Mouse (Mus musculus) c-Kit-positive CD71-positive TER-119-negative erythroid progenitor cells, embryonic 14.5 days (primary cell): ENCODE results near the gene Tmod2.
"Not testable (repeated sequence)": the region's sequence is repeated elsewhere in the genome, so short reads cannot be mapped to it uniquely, and the experiment has no call there.

Experiments
- DNase-seq: peaks from one replicate; pipeline ENCODE4 v3.0.0-alpha.2; 2013; ENCODE audit warnings: low read depth

Tmod2 gene

DNA sequence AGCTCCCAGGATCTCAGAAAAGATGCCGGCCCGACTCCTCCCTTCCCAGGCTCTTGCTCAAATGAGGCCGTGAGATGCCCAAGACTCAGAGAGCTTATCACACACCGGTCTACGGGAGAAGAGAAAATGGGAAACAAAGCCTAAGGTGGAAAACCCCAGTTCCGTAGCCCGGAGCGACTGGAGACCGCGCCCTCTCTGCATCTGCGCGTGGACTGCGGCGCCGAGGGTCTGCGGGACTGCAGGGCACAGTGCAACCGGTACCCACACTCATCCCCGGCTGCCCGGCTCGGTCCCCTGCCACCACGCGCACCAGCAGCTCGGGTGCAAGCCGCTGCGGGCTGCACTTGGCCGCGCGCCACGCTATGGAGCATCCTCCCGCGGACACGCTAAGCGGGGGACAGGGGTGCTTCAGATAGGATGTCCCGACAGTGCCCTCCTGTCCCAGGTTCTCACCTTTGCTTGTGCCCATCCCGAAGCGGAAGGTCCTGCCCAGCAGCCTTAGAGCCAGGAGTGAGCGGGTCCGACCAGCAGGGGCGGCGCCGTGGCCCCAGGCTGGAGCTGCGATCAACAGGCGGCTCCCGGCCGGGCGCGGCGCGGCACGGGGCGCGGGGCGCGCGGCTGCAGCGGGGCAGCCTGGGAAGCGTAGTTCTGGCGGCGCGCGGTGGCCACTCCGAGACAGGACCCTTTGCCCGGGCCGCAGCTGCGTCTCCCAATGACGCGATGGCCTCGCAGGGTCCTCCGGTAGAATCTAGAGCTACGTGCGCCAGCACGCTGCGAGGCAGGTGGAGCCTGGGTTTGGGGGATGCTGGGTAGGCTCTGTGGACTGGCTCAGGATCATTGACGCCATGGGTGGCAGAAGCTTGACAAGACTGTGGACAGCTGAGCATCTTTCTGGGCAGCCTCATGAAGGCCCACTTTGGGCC lies at the start of gene Tmod2:
Gene Tmod2 (minus strand): TSS at position 755 of the 923 bp plus-strand sequence.
- no peak for DNase-seq

DNA sequence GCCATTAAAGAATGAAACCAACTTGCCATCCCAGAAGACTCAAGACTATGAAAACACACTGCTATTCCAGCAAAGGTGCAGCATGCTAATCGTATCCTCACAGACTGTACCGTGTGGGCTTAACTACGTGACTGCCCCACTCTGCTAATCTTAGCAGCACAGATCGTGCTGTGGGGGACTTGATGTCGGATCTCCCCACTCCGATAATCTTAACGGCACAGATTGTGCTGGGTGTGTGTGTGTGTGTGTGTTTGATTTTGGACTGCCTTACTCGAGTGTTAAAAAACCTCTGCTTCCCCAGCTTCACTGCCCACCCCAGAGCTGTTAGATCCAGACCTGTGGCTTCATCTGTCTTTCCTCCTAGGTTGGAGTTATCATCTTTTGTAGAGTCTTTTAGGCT lies 49.8 kb upstream of the Tmod2 start:
- DNase-seq: no peak

DNA sequence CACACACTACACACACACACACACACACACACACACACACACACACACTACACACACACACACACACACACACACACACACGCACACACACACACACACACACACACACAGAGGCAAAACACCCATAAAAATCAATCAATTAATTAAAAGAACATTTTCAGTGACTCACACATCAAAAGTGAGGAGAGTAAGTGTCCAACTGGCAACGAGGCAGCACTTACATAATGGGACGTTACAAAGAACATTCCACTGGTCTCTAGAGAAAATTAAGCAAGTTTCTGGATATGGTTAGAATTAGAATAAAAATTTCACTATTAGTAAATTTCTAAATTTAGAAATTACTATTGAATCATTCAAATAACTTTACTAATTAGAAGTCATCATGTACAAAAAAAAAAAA lies 45.3 kb upstream of the Tmod2 start:
- DNase-seq: not testable (repeated sequence)

DNA sequence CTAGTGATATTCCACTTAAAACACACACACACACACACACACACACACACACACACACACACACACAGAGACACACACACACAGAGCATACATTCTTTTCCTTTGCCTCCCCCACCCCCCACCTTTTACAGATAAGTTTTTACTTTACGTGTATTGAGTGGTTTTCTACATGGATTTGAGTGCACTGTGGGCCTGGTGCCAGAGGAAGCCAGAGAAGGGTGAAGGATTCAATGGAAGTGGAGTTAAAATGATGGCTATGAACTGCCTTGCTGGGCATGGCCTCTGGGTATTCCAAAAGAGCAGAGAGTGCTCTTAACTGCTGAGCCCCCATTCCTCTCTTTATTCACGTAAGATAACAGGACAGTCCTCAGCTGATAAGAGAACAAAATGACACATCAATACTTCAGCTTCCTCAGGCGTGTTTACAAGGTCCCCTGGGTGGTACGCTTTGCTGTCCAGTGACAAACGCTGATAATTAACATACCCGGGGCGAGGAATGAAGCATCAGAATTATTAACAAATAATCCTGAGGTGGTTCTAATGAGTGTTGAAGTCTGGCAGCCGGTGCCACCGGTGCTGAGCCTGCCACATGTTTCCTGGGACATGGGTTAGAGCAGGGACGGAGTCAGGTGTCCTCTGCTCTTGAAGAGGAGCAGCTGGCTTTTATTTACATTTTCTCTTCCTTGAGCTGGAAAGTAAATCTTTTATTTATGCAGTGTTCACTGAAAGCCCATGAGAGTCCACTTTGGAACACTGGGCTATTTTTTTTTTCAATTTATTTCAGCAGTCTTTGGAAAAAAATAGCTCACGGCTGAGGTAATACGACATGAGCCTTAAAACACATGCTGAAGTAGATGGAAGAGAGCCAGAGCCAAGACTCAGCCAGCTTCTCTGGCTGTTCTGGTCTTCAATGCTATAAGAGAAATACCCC lies 43.1 kb upstream of the Tmod2 start:
- no peak for DNase-seq

DNA sequence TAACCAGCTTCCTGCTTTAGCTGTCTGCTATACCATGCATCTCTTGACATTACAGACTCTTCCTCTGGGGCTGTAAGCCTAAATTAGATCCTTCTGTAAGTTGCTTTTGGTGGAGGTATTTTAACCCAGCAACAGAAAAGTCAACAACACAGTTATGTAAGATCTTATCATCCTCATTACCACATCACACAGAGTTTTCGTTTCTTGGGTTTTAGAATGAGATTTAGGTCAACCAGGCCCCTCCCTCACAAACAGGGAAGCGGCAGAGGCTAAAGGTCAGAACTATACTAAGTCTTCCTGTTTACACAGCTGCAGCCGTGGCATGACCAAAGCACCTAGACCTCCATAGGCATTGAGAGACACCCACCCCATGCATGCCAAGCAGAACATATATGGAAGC lies 34.3 kb upstream of the Tmod2 start:
- no peak for DNase-seq

DNA sequence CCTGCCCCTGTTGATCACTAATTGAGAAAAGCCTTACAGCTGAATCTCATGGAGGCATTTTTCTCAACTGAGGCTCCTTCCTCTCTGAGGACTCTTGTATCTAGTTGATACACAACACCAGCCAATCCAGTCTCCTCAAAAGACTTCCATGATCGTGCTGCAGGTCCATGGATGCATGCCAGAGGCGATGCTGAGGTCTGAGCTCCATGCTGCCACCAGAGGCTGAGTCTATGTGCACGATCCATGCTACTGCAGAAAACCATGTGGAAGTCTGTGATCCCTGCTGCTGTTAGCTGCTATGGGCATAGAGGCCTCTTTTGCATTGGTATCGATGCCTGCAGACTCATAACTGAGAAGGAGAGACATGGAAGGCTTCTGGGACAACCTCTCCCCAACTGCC lies 23.1 kb upstream of the Tmod2 start:
- DNase-seq: no peak

DNA sequence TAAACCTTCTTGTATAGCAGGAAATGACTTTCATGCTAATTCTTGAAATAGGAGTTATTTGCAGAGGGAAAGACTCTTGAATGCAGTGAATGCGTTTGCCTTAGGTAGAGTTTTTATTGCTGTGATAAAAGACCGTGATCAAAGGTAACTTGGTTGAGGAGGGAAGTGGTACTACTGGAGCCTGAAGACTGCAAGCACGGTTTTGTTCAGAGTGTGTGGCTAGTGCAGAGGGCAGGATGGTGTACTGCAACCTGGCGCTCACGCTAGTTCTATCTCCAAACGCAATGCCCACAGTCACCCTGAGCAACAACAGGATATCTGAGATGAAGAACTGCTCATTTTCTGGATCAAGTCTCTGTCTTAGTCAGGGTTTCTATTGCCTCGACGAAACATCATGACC lies 22.5 kb upstream of the Tmod2 start:
- no peak for DNase-seq

DNA sequence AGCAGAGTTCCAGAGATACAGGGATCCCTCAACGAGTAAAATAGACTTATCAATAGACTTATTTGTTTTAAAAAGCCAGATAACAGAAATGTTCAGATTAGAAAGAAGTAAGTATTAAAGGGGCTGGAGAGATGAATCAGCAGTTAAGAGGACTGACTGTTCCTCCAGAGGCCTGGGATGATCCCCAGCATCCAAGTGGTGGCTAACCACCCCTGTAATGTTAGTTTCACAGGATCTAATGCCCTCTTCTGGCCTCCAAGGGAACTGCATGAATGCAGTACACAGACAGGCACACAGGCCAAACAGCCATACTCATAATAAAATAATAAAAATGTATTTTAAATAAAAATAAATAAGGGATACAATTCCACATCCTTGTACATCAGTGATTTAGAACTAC lies 21.8 kb upstream of the Tmod2 start:
- no peak for DNase-seq

DNA sequence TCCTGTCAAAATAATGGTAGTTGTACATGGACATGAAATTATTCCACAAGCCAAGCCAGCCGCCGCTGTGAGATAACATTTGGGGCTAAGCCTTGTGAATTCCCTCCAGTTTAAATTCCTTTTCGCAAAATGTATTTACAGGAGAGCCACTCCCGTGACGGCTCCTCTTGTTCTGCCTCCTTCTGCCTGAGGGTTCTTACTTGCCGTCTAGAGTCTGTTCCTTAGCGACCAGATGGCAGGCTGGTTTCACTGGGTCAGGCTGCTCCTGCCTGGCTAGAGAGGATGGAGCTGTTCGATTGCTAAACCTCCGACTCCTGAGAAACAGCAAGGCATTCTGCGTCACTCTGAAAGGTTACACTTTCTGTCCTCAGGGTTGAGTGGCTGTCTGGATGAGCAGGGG lies 21.0 kb upstream of the Tmod2 start:
- DNase-seq: no peak

DNA sequence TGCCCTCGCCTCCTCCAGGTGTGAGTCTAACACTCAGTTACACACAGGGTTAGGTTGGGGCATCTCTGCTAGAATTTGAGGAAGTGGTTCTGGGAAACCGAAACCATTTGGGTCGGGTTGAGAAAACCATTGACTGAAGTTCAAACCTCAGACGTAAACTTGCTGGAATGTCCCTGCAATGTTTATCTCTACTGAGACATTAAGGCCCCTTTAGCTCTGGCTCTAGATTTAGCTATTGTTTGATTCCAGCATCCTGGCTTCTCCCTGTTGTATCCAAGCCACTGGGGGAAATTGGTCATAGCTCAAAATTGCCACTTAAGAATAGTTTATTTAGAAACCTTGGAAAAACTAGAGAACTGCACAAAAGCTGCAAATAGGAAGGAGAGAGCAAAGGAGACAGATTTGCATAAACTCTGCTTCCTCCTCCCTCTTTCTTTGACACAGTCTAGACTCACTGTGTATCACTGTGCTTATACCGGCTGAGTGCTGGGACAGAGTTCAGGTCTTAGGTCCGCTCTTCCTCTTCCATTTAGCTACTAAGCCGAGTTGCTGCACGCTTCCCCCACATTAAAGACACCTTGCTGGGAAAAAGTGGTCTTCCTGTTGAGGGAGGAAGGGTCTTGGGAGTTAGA lies 19.8 kb upstream of the Tmod2 start:
- no peak for DNase-seq

DNA sequence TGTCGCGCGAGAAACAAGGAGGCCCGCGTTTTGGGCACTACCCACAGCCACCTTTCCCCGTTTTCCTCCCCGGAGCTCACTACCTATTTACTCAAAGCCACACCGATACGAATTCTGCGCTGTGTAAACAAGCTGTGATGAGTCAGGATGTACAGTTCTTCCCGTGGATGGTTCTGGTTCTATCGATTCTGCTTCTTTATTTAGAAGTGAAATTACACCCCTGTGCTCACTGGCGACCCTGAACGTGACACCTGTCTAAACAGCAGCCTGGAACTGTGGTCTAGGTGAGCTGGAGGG lies 15.1 kb upstream of the Tmod2 start:
- DNase-seq: no peak

DNA sequence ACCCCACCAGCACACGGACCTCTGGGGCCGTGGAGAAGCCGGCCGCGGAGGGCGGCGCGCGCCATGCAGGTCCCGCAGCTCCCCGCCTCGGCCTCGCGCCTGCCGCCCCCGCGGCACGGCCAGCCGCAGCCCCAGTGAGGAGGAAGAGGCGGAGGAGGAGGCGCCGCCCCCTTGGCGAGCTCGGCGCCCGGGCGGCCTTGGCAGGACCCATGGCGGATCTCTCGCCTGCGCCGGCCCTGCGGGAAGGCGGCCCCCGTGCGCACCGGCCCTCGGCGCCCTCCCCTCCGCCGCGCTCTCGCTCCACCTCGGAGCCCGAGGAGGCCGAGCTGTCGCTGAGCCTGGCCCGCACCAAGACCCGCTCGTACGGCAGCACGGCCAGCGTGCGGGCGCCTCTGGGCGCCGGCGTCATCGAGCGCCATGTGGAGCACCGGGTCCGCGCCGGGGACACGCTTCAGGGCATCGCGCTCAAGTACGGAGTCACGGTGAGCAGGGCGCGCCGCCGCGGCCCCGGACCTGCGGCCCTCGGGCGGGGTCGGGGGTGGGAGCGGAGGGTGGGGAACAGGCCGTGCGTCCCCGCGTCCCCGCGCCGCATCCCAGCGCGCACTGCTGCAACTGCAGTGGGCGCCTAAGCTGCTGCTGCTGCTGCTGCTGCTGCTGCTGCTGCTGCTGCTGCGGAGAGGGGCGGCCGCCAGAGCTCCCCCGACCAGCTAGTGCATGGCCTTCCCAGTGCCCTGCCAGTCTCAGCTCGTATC lies 14.6 kb upstream of the Tmod2 start, which contains the start of gene Lysmd2:
Gene Lysmd2 (plus strand): TSS at position 186 of the 752 bp plus-strand sequence.
- no peak for DNase-seq

DNA sequence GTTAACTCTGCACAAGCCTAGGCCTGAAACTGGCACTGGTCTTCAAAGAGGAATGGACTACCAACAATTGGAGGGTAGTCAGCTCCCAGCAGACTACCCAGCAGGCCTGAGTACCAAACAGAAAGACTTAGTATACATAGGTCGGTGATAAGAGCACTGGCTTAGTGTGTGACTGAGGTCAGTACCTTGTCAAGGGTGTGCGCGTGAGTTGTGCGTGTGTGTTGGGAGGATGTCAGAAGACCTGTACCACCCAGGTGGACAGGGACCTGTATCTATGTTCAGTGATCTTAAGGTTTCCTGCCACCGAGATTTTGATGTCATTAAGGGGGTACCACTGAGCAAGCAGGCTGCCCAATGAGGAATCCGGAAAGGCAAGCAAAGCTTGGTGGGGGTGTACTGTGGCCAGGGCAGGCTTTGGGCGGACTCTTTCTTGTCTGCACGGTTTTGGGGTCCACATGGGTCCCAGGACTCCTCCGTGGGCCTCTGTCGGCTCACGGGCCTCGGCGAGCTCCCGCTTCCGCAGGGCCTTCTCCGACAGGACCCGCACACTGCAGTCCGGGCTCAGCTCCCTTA lies 13.9 kb upstream of the Tmod2 start:
- DNase-seq: no peak

DNA sequence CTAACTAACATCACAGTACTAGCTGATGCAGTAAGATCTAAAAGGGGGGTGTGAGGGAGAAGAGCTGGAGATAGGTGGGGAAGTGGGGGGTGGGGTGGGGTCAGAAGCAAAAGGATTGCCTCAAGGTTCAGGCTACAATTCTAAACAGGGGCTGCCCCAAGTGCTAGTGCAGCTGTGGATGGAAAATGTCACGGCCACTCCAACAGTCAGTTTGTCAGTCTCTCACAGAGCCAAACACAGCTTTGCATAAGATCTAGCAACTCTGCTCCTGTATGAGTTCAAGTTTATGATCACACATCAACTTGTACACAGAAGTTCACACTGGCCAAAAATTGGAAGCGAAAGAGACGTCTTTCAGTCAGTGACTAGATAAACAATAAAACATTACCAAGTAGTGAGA lies 10.3 kb upstream of the Tmod2 start:
- DNase-seq: no peak

DNA sequence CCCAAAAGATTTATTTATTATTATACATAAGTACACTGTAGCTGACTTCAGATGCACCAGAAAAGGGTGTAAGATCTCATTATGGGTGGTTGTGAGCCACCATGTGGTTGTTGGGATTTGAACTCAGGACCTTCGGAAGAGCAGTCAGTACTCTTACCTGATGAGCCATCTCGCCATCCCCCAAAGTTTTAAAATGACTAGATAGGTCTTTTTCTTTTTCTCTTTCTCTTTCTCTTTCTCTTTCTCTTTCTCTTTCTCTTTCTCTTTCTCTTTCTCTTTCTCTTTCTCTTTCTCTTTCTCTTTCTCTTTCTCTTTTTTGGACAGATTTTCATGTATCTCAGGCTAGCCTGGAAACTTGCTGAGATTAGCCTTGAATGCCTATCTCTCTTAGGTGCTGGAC lies 8.6 kb upstream of the Tmod2 start:
- not testable (repeated sequence) for DNase-seq

DNA sequence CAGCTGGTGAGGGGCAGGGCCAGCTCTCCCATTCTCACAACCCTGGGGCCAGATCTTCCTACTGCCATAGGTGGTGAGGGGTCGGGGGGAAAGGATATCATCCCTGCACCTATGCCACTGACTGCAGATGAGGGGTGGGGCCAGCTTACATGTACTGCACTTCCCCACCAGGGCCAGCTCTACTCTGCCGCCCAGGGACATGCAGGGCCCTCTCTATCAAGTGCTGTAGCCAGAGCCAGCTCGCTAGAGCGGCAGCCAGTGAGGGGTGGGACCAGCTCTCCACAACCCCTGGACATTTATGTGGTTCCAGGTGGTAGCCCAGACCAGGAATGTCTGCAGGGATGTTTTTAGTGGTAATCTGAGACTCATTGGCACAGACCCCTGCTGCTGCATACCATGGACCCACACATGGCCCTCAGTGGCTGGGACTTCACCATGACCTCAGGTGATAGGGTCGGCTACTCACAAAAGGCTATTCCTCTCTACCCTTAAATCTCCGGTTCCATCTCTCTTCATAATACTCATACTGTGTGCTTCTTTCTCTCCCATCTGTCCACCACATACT lies 7.8 kb upstream of the Tmod2 start:
- no peak for DNase-seq

DNA sequence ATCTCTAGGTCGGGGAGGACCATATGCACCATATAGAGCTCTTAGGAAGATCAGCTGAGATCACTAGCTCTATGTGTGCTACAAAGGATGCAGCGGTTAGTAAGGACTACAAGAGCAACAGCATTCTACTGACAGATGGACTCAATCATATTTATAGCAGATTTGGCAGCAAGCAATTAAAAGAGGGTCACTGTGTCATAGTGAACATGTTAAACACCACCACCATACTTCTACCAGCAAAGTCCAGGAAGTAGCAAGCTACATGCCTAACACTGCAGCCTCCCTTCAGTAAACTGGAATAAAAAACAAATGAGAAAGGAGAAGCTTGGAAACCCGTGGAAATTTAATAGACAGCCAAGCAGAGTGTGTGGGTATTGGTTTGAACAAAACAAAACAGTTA lies 5.4 kb upstream of the Tmod2 start:
- no peak for DNase-seq

DNA sequence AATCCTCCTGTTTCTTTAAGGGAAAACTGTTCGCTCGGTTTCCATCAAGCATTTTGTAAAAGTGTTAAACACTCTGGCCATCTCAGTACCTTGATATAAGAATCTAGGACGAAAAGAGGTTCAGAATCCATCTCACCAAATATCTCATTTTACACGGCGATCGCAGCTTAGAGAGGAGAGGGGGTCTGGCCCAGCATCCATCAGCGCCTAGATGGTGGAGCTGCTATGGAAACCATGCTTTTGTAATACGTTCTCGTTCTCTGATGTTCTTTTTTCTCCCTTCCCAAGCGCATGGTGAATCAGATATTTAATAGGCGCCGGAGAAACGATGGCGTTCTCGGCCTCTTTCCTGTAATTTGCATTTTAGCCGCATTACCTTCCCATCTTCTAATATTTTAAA lies 1.2 kb downstream of the Tmod2 start:
- DNase-seq: no peak

DNA sequence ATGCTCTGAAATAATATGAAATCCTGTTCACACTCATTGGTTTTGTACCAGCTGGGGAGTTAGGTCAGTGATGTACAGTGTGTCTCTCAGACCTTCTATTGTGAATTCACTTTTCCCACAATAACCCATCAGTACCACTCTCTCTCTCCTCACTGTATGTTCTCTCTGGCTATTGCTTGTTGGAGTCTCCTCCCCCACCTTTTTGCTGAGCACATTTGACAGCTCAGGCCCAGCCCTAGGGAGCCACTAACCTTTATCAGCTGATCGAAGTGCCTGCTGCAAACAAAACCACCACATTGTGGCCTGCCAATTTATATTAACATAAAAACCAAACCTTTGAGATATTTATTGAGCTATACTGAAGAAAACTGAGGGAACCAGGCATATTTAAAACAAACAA lies 1.6 kb downstream of the Tmod2 start:
- DNase-seq: no peak

DNA sequence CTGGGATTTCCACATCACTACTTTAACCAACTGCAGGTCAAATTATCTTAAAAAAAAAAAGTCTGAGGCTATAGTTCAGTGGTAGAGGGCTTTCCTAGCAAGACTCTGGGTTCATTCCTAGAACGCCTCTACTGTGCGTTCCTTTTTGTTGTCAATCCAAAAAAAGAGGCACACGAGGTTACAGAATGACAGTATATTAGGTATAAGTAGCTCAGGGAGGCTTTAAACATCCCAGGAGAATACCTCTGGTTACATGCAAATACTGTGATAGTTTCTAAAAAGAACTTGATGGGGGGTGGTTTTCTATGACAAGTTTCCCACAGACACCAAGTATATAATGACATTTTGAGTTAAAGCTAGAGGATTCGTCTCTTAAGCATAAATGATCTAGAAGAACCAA lies 3.6 kb downstream of the Tmod2 start:
- DNase-seq: no peak

DNA sequence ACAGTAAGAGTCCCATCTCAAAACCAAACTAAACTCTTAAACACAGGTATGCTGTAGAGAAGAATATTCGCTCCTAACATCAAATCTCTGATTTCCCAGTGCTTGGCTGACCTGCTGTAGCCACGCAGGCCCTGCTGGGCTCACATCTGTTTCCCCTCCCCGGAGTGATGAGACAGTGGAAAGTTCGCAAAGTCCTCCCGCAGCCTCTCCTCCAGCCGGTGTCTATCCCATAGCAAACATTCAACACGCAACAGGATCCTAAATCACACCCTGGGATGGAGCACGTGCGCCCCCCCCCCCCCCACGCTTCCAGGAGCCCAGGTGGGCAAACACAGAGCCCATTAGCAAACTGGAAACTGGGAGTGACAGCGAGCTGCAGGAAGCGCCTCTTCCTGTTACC lies 9.6 kb downstream of the Tmod2 start:
- DNase-seq: no peak
